Mouse (Mus musculus) C2C12 (cell line): ENCODE results near the gene Plxnb1.

Experiments used
- CEBPB ChIP-seq: IDR thresholded peaks from one replicate; pipeline ENCODE4 v1.6.1; 2011; ENCODE audit warnings: low read depth, mild to moderate bottlenecking, control low read depth, moderate library complexity
- CTCF ChIP-seq: IDR thresholded peaks from one replicate; pipeline ENCODE4 v1.5.1; 2011; ENCODE audit not compliant: control insufficient read depth, insufficient read depth, insufficient read length
- MAX ChIP-seq: IDR thresholded peaks from one replicate; pipeline ENCODE4 v1.6.1; 2011; ENCODE audit warnings: mild to moderate bottlenecking, control low read depth
- MYOD1 ChIP-seq: IDR thresholded peaks from one replicate; pipeline ENCODE4 v1.6.1; 2011; ENCODE audit warnings: low read depth; ENCODE audit not compliant: control insufficient read depth, insufficient read length
- MYOG ChIP-seq: IDR thresholded peaks from one replicate; pipeline ENCODE4 v1.6.1; 2011; ENCODE audit not compliant: control insufficient read depth, insufficient read length; ENCODE audit errors: extremely low read depth
- USF1 ChIP-seq: IDR thresholded peaks from one replicate; pipeline ENCODE4 v1.6.1; 2011; ENCODE audit warnings: low read depth, mild to moderate bottlenecking, control low read depth, moderate library complexity

DNA sequence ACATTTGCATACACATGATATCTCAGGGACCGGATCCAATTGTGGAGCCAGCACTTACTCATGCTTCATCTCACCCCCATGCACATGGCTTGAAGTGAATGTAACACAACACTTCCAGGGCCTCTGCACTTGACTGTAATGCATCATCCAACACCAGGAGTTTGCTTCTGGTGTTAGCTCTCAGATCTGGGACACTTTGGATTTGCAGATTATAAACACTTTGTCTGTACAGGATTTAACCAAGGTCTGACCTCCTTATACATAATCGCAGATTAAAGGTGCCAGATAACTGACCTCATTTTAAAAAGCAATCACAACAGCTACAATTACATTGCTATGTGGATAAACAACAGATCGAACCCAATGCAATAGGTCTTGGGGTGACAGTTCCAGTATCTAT is 14.7 kb upstream of the Plxnb1 start:
- no peak for TF ChIP-seq CTCF
- no peak for TF ChIP-seq USF1
- TF ChIP-seq CEBPB: no peak
- no peak for TF ChIP-seq MYOG
- TF ChIP-seq MAX: no peak
- no peak for TF ChIP-seq MYOD1
